Mouse (Mus musculus) hindbrain, embryonic 14.5 days (tissue): Measurements from ENCODE around the gene Zcchc8. TPM values are rescaled to one million over a fixed set of nuclear protein-coding genes. Genes with fewer than 3 reads are reported as not detected.
A peak's percentile ranks its signal among the peaks of the same experiment; 100 is the strongest.

Source experiments
- ATAC-seq: fragments of 200-750 bp; cut with Nextera tagmentation; 2 replicates; pipeline ENCODE4 v1.8.0; 2017; ENCODE audit warnings: moderate number of reproducible peaks, mild to moderate bottlenecking, moderate TSS enrichment, moderate library complexity; ENCODE audit not compliant: low FRiP score
- DNase-seq: peaks from one replicate; pipeline ENCODE4 v3.0.0-alpha.2; 2015; ENCODE audit warnings: low spot score
- H3K27ac ChIP-seq: fragments of 300-500 bp; sonication (generic); 2 replicates; pipeline ENCODE4 v1.5.1; 2014; ENCODE audit warnings: mild to moderate bottlenecking, moderate library complexity
- H3K27me3 ChIP-seq: fragments of 300-500 bp; sonication (generic); 2 replicates; pipeline ENCODE4 v1.6.1; 2014; ENCODE audit warnings: mild to moderate bottlenecking, low read length, mixed read lengths; ENCODE audit not compliant: control insufficient read depth, insufficient read depth
- H3K36me3 ChIP-seq: fragments of 300-500 bp; sonication (generic); replicated peaks from 2 replicates; pipeline ENCODE4 v1.6.1; 2014; ENCODE audit not compliant: control insufficient read depth, insufficient read depth
- H3K4me1 ChIP-seq: fragments of 300-500 bp; sonication (generic); replicated peaks from 2 replicates; pipeline ENCODE4 v1.6.1; 2014; ENCODE audit warnings: antibody characterized with exemption, low read length, mixed read lengths; ENCODE audit not compliant: control insufficient read depth, insufficient read depth
- H3K4me2 ChIP-seq: fragments of 300-500 bp; sonication (generic); replicated peaks from 2 replicates; pipeline ENCODE4 v1.6.1; 2014; ENCODE audit warnings: mild to moderate bottlenecking, moderate library complexity
- H3K4me3 ChIP-seq: fragments of 300-500 bp; sonication (generic); replicated peaks from 2 replicates; pipeline ENCODE4 v1.5.1; 2014; ENCODE audit warnings: mild to moderate bottlenecking, low read length
- H3K9ac ChIP-seq: fragments of 300-500 bp; sonication (generic); 2 replicates; pipeline ENCODE4 v1.6.1; 2014
- H3K9me3 ChIP-seq: fragments of 300-500 bp; sonication (generic); 2 replicates; pipeline ENCODE4 v1.6.1; 2016; ENCODE audit warnings: low read length; ENCODE audit not compliant: control insufficient read depth
- WGBS: fragments of 180-500 bp; shearing (Covaris S2); extraction: QIAGEN DNeasy Blood & Tissue Kit; methylation state at CpG from one replicate; pipeline ENCODE4 v1.1.7; 2014; 5-methylcytosine and 5-hydroxymethylcytosine counted together
- polyA plus RNA-seq: library from polyadenylated mRNA; unstranded; fragments of >200 nt; fragmentation: Nextera tagmentation; extraction: Ambion mirVana; gene quantifications from 2 replicates; pipeline ENCODE4 v1.2.1, GENCODE M21; 2014

Gene Zcchc8
- polyA plus RNA-seq, 1 experiment from 2014 or later = 61.0 TPM

DNA sequence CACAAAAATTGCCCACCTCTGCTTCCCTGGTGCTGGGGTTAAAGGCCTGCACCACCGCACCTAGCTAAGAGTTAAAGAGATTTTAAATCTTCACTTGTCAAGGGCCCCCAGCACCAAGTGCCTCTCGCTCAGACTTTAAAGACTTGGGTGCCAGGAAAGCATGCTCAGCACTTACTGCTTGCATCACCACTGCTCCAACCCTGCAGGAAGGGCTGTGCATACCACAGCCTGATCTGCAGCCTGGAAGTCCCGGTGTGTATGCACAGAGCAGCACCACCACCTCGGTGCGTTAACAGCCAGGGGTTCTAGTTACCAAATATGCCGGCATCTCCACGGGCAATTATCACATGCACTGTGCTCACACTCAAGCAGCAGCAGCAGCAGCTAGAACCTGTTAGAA is 63.2 kb downstream of the Zcchc8 start:
- no peak overlapping the region for H3K4me2 ChIP-seq
- H3K4me3 ChIP-seq = no peak overlapping the region
- H3K4me1 ChIP-seq = no peaks in the 10 kb centered on the region
- ATAC-seq (no peak), DNase-seq (no peak)
- H3K27ac ChIP-seq = no peak overlapping the region
- no peaks in the 10 kb centered on the region for H3K27me3 ChIP-seq
- H3K9ac ChIP-seq = no peak overlapping the region
- peaks cover 24% of the 10 kb centered on the region for H3K36me3 ChIP-seq
- 83% methylated on average over 7 of the region's 7 CpGs for WGBS
- H3K9me3 ChIP-seq = no peaks in the 10 kb centered on the region

DNA sequence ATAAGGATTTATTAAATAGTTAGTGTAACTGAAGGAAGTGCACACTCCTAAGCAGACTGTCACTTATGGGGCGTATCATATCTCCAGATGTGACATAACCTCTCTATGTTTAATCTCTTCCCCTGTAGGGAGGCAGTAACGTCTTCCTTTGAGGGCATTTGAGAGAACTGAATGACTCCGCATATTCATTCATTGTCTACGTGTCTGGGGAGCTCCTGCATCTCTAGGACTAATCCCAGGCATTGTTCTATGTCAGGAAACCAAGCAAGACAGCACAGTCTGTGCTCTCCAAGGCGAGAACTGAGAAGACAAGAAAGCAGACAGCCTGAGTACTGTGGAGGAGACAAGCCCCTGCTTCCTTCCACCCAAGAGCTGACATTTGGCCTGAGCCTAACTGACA is 66.0 kb downstream of the Zcchc8 start:
- no peak overlapping the region for H3K4me2 ChIP-seq
- peaks cover 48% of the 10 kb centered on the region for H3K36me3 ChIP-seq
- no peak overlapping the region for H3K4me3 ChIP-seq
- ATAC-seq (no peak), DNase-seq (no peak)
- H3K27ac ChIP-seq = peak overlapping the region; percentile 20; the same call in 1 of the 2 replicates
- no peaks in the 10 kb centered on the region for H3K9me3 ChIP-seq
- H3K4me1 ChIP-seq = no peaks in the 10 kb centered on the region
- WGBS = 45% methylated on average over 5 of the region's 5 CpGs
- H3K9ac ChIP-seq = no peak overlapping the region
- no peaks in the 10 kb centered on the region for H3K27me3 ChIP-seq

GRCm38 (mm10) chr5:123653287-123653801 is 67.6 kb downstream of the Zcchc8 start:
- no peak overlapping the region for H3K4me2 ChIP-seq
- peaks cover 56% of the 10 kb centered on the region for H3K36me3 ChIP-seq
- no peaks in the 10 kb centered on the region for H3K27me3 ChIP-seq
- no peak overlapping the region for H3K27ac ChIP-seq
- no peaks in the 10 kb centered on the region for H3K4me1 ChIP-seq
- H3K9ac ChIP-seq = no peak overlapping the region
- 94% methylated on average over 11 of the region's 11 CpGs for WGBS
- H3K4me3 ChIP-seq = no peak overlapping the region
- ATAC-seq = no peak
- no peak for DNase-seq
- no peaks in the 10 kb centered on the region for H3K9me3 ChIP-seq

- H3K4me3 ChIP-seq = no peak overlapping the region
- H3K27me3 ChIP-seq = no peaks in the 10 kb centered on the region
- ATAC-seq (no peak), DNase-seq (no peak)
- H3K9ac ChIP-seq = no peak overlapping the region
- no peak overlapping the region for H3K27ac ChIP-seq
- H3K36me3 ChIP-seq = peaks cover 77% of the 10 kb centered on the region
- no peaks in the 10 kb centered on the region for H3K9me3 ChIP-seq
- 81% methylated on average over 2 of the region's 2 CpGs for WGBS
- no peaks in the 10 kb centered on the region for H3K4me1 ChIP-seq
- no peak overlapping the region for H3K4me2 ChIP-seq
These were observed 70.1 kb downstream of the Zcchc8 start for GRCm38 (mm10) chr5:123650825-123651224.

Other genes starting within 250 kb of the Zcchc8 start
- gene Lrrc43, start 231.8 kb downstream of the Zcchc8 start, polyA plus RNA-seq = 0.43 and 0.89 TPM in 2 replicates
- not detected in 2 replicates for gene Il31, start 231.6 kb downstream of the Zcchc8 start, polyA plus RNA-seq
- gene B3gnt4, start 210.6 kb downstream of the Zcchc8 start, polyA plus RNA-seq = 1.2 and 2.0 TPM in 2 replicates
- gene Diablo, start 196.9 kb downstream of the Zcchc8 start, polyA plus RNA-seq = 105 and 110 TPM in 2 replicates
- 0.67 and 0.74 TPM in 2 replicates for gene Gm49027, start 195.6 kb downstream of the Zcchc8 start, polyA plus RNA-seq
- gene Vps33a, start 148.1 kb downstream of the Zcchc8 start, polyA plus RNA-seq = 49.8 and 50.4 TPM in 2 replicates
- gene Clip1, start 36.5 kb downstream of the Zcchc8 start, polyA plus RNA-seq = 70.7 and 72.9 TPM in 2 replicates
- gene Rsrc2, start 28.3 kb upstream of the Zcchc8 start, polyA plus RNA-seq = 118 and 121 TPM in 2 replicates
- 5.0 and 5.8 TPM in 2 replicates for gene Kntc1, start 28.6 kb upstream of the Zcchc8 start, polyA plus RNA-seq
- gene Hcar2, start 144.4 kb upstream of the Zcchc8 start, polyA plus RNA-seq = not detected in 2 replicates
- gene Hcar1, start 158.9 kb upstream of the Zcchc8 start, polyA plus RNA-seq = 0.51 and 0.64 TPM in 2 replicates
- 104 and 111 TPM in 2 replicates for gene Denr, start 186.1 kb upstream of the Zcchc8 start, polyA plus RNA-seq
- gene Gm43518, start 206.3 kb upstream of the Zcchc8 start, polyA plus RNA-seq = 2.3 and 2.6 TPM in 2 replicates
- gene Ccdc62, start 209.6 kb upstream of the Zcchc8 start, polyA plus RNA-seq = 5.2 and 5.5 TPM in 2 replicates